Mouse (Mus musculus) forebrain, embryonic 16.5 days (tissue): ENCODE data around the gene Slc25a23. TPM values are rescaled to one million over a fixed set of nuclear protein-coding genes. Genes with fewer than 3 reads are reported as not detected.

Source experiments
- ATAC-seq: fragments of 200-750 bp; cut with Nextera tagmentation; 2 replicates; pipeline ENCODE4 v1.8.0; 2017; ENCODE audit warnings: mild to moderate bottlenecking, moderate library complexity
- H3K27ac ChIP-seq: fragments of 300-500 bp; sonication (generic); 2 replicates; pipeline ENCODE4 v1.5.1; 2014; ENCODE audit warnings: low read length, control low read depth
- H3K27me3 ChIP-seq: fragments of 300-500 bp; sonication (generic); replicated peaks from 2 replicates; pipeline ENCODE4 v1.6.1; 2014; ENCODE audit warnings: low read length; ENCODE audit not compliant: control insufficient read depth, insufficient read depth
- H3K36me3 ChIP-seq: fragments of 300-500 bp; sonication (generic); 2 replicates; pipeline ENCODE4 v1.6.1; 2014; ENCODE audit not compliant: control insufficient read depth, insufficient read depth
- H3K4me1 ChIP-seq: fragments of 300-500 bp; sonication (generic); replicated peaks from 2 replicates; pipeline ENCODE4 v1.6.1; 2014; ENCODE audit warnings: low read length; ENCODE audit not compliant: control insufficient read depth, insufficient read depth
- H3K4me2 ChIP-seq: fragments of 300-500 bp; sonication (generic); 2 replicates; pipeline ENCODE4 v1.6.1; 2014; ENCODE audit warnings: mild to moderate bottlenecking, low read length, control low read depth
- H3K4me3 ChIP-seq: fragments of 300-500 bp; sonication (generic); replicated peaks from 2 replicates; pipeline ENCODE4 v1.5.1; 2014; ENCODE audit warnings: mild to moderate bottlenecking, low read length, control low read depth
- H3K9ac ChIP-seq: fragments of 300-500 bp; sonication (generic); replicated peaks from 2 replicates; pipeline ENCODE4 v1.6.1; 2014; ENCODE audit warnings: low read depth, low read length, control low read depth
- H3K9me3 ChIP-seq: fragments of 300-500 bp; sonication (generic); 2 replicates; pipeline ENCODE4 v1.6.1; 2016; ENCODE audit warnings: low read length; ENCODE audit not compliant: control insufficient read depth
- WGBS: fragments of 180-500 bp; shearing (Covaris S2); extraction: QIAGEN DNeasy Blood & Tissue Kit; methylation state at CpG from one replicate; pipeline ENCODE4 v1.1.7; 2014; 5-methylcytosine and 5-hydroxymethylcytosine counted together
- polyA plus RNA-seq: library from polyadenylated mRNA; unstranded; fragments of >200 nt; fragmentation: Nextera tagmentation; extraction: Ambion mirVana; gene quantifications from 2 replicates; pipeline ENCODE4 v1.2.1, GENCODE M21; 2015

Slc25a23 gene
- polyA plus RNA-seq, 1 experiment from 2014 or later: 33.4 TPM

GRCm38 (mm10) chr17:57011236-57012141, 48.2 kb downstream of the Slc25a23 start, which contains the start of the genes Gtf2f1 and Gm17949:
Gtf2f1 (minus strand) TSS chr17:57011288.
Gm17949 (plus strand) TSS chr17:57011469.
- no peaks in the 10 kb centered on the region for H3K9me3 ChIP-seq
- ATAC-seq: peak; percentile 91
- under 1% methylated on average over 51 of the region's 51 CpGs for WGBS
- H3K27me3 ChIP-seq: no peaks in the 10 kb centered on the region
- H3K36me3 ChIP-seq: peaks cover 11% of the 10 kb centered on the region
- H3K9ac ChIP-seq: peak within 1 kb of the TSS; percentile 74
- peak within 1 kb of the TSS; percentile 79 for H3K4me3 ChIP-seq
- H3K4me1 ChIP-seq: peaks cover 14% of the 10 kb centered on the region
- peak within 1 kb of the TSS; percentile 95 for H3K27ac ChIP-seq
- H3K4me2 ChIP-seq: peak within 1 kb of the TSS; percentile 92

DNA sequence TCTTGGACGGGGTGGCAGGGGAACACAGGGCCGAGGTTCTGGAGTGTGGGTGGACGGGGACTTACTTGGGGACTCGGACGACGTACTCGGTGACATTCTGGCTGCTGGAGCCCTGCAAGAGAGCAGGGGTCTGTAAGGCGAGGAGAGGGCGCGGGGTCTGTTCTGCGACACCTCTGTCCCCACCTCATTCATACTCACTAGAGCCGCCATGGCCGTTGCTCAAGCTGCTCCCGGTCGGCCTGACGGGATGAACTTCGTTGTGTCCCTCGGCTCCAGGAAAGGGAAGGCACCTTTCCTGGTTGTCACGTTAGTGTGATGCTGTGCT, 48.8 kb downstream of the Slc25a23 start:
- H3K4me1 ChIP-seq: peaks cover 14% of the 10 kb centered on the region
- ATAC-seq: peak; percentile 49
- no peaks in the 10 kb centered on the region for H3K9me3 ChIP-seq
- peak overlapping the region; percentile 79 for H3K4me3 ChIP-seq
- peak overlapping the region; percentile 92 for H3K4me2 ChIP-seq
- H3K27me3 ChIP-seq: no peaks in the 10 kb centered on the region
- under 1% methylated on average over 19 of the region's 19 CpGs for WGBS
- H3K36me3 ChIP-seq: peaks cover 17% of the 10 kb centered on the region
- peak overlapping the region; percentile 81 for H3K27ac ChIP-seq
- peak overlapping the region; percentile 64 for H3K9ac ChIP-seq

GRCm38 (mm10) chr17:57007137-57007905, 52.3 kb downstream of the Slc25a23 start:
- no peak overlapping the region for H3K4me3 ChIP-seq
- H3K9me3 ChIP-seq: no peaks in the 10 kb centered on the region
- 94% methylated on average over 13 of the region's 13 CpGs for WGBS
- H3K27me3 ChIP-seq: no peaks in the 10 kb centered on the region
- H3K4me2 ChIP-seq: no peak overlapping the region
- H3K9ac ChIP-seq: no peak overlapping the region
- H3K4me1 ChIP-seq: peaks cover 12% of the 10 kb centered on the region
- peaks cover 35% of the 10 kb centered on the region for H3K36me3 ChIP-seq
- no peak for ATAC-seq
- no peak overlapping the region for H3K27ac ChIP-seq

GRCm38 (mm10) chr17:57003994-57004393, 55.7 kb downstream of the Slc25a23 start:
- WGBS: 96% methylated on average over 7 of the region's 7 CpGs
- H3K9me3 ChIP-seq: no peaks in the 10 kb centered on the region
- H3K27ac ChIP-seq: no peak overlapping the region
- peaks cover 37% of the 10 kb centered on the region for H3K36me3 ChIP-seq
- H3K9ac ChIP-seq: no peak overlapping the region
- H3K27me3 ChIP-seq: no peaks in the 10 kb centered on the region
- no peak overlapping the region for H3K4me2 ChIP-seq
- no peak overlapping the region for H3K4me3 ChIP-seq
- ATAC-seq: no peak
- no peaks in the 10 kb centered on the region for H3K4me1 ChIP-seq

- Histone ChIP-seq H3K4me3 (no peak overlapping the region), H3K9me3 (no peaks in the 10 kb centered on the region), H3K27me3 (no peaks in the 10 kb centered on the region), H3K9ac (no peak overlapping the region), H3K36me3 (peaks cover 24% of the 10 kb centered on the region), H3K27ac (no peak overlapping the region), H3K4me2 (no peak overlapping the region), H3K4me1 (peaks cover 8% of the 10 kb centered on the region)
- ATAC-seq: no peak
- WGBS: 81% methylated on average over 8 of the region's 8 CpGs
Measured at GRCm38 (mm10) chr17:57001228-57001627, 58.4 kb downstream of the Slc25a23 start.

- WGBS: 90% methylated on average over 9 of the region's 9 CpGs
- Histone ChIP-seq H3K9ac (no peak within 1 kb of the TSS), H3K27ac (no peak within 1 kb of the TSS), H3K36me3 (peaks cover 24% of the 10 kb centered on the region), H3K4me3 (no peak within 1 kb of the TSS), H3K9me3 (no peaks in the 10 kb centered on the region), H3K27me3 (no peaks in the 10 kb centered on the region), H3K4me2 (no peak within 1 kb of the TSS), H3K4me1 (peaks cover 8% of the 10 kb centered on the region)
- no peak for ATAC-seq
Measured at GRCm38 (mm10) chr17:56999968-57000609, 59.6 kb downstream of the Slc25a23 start, which contains the start of gene Pspn. Pspn (minus strand) TSS chr17:57000018.

GRCm38 (mm10) chr17:56999414-56999813, 60.2 kb downstream of the Slc25a23 start:
- WGBS: 96% methylated on average over 9 of the region's 9 CpGs
- Histone ChIP-seq H3K9ac (no peak overlapping the region), H3K36me3 (peaks cover 26% of the 10 kb centered on the region), H3K4me3 (no peak overlapping the region), H3K27me3 (no peaks in the 10 kb centered on the region), H3K4me2 (no peak overlapping the region), H3K27ac (no peak overlapping the region), H3K9me3 (no peaks in the 10 kb centered on the region), H3K4me1 (peaks cover 8% of the 10 kb centered on the region)
- no peak for ATAC-seq

- Histone ChIP-seq H3K36me3 (peaks cover 25% of the 10 kb centered on the region), H3K27me3 (no peaks in the 10 kb centered on the region), H3K4me2 (peak within 1 kb of the TSS; percentile 69), H3K9ac (peak within 1 kb of the TSS; percentile 57), H3K9me3 (no peaks in the 10 kb centered on the region), H3K4me1 (peaks cover 11% of the 10 kb centered on the region), H3K27ac (peak within 1 kb of the TSS; percentile 29), H3K4me3 (peak within 1 kb of the TSS; percentile 51)
- WGBS: under 1% methylated on average over 38 of the region's 38 CpGs
- ATAC-seq: peak; percentile 98
Measured at GRCm38 (mm10) chr17:56997029-56997667, 62.5 kb downstream of the Slc25a23 start, which contains the start of gene Alkbh7. Alkbh7 (plus strand) TSS chr17:56997339.
